ENCODE assay signal across 9 mouse cellular contexts in the genomic region with DNA sequence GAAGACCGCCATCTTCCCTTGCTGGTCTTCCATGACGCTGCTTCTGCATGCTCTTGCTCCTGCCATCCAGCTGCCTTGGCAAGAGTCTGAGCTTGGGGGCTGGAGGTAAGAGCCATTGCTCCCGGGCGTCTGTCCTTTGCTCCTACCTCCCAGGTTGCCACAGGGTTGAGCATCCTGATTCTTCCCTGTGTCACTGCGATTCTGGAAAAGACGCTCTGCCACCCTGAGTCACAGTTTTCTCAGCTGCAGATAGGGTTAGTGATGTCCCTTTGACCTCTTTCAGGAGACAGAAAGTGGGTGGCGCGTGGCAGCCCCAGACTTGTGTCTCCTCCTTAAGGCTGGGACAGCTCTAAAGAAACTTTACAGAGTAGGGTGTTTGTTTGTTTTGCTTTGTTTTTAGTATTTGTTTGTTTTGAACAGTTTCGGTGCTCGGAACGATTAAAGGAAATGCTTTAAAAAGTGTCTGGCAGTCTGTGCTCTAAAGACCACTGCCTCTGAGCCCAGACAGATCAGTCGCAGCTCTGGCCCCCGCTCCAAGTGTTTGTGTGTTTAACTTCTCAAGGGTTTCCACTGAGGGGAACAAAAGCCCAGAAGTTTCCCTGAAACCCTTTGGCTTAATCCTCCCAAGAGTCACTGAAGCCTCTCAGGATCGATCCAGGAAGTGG.
A peak's percentile ranks its signal among the peaks of the same experiment; 100 is the strongest.
DNase-seq lines count a peak whose midpoint lies in the region; ATAC-seq and TF ChIP-seq lines count a peak whose summit lies in the region.
"Had no signal": no experiment of that assay in that cellular context is flagged by ENCODE, and none has a peak within 500 bp of the region (broad histone marks: within the 10 kb centered on the region; RNA-seq: fewer than 3 reads in every experiment).

No protein-coding gene starts in this region.

- no peak for TF ChIP-seq CTCF in kidney, postnatal 0 days (IDR thresholded peaks at IDR 0.05; ENCODE audit: low read depth)
- peak; percentile 7; the same call in 1 of the 2 replicates for TF ChIP-seq CTCF in stomach, postnatal 0 days (IDR thresholded peaks at IDR 0.05; ENCODE audit: low read depth)

- peaks cover 52% of the 10 kb centered on the region for H3K4me1 ChIP-seq in heart, embryonic 13.5 days
- peaks cover 5% of the 10 kb centered on the region; the same call in 1 of the 2 replicates for H3K4me1 ChIP-seq in midbrain, embryonic 11.5 days (ENCODE audit: control insufficient read depth, insufficient read depth, low read length)
- H3K4me1 ChIP-seq in midbrain, embryonic 13.5 days (replicated peaks): peaks cover 13% of the 10 kb centered on the region
- H3K4me1 ChIP-seq in kidney, postnatal 0 days (replicated peaks; ENCODE audit: insufficient read depth, low read length): peaks cover 15% of the 10 kb centered on the region
- peaks cover 9% of the 10 kb centered on the region for H3K4me1 ChIP-seq in stomach, postnatal 0 days (replicated peaks; ENCODE audit: control insufficient read depth, insufficient read depth)

- H3K4me2 ChIP-seq in heart, embryonic 13.5 days: peak overlapping the region; percentile 27
- H3K4me2 ChIP-seq in midbrain, embryonic 11.5 days: no peak overlapping the region
- H3K4me2 ChIP-seq in midbrain, embryonic 13.5 days (replicated peaks): no peak overlapping the region
- peak overlapping the region; percentile 6; the same call in 1 of the 2 replicates for H3K4me2 ChIP-seq in kidney, postnatal 0 days (ENCODE audit: low read length)
- H3K4me2 ChIP-seq in stomach, postnatal 0 days (replicated peaks; ENCODE audit: low read depth): peak overlapping the region; percentile 6; the same call in 1 of the 2 replicates
- H3K4me2 ChIP-seq: limb, embryonic 12.5 days had no signal

- peak overlapping the region; percentile 37; the same call in 1 of the 2 replicates for H3K9ac ChIP-seq in heart, embryonic 13.5 days
- H3K9ac ChIP-seq in midbrain, embryonic 11.5 days (ENCODE audit: low read length): no peak overlapping the region
- no peak overlapping the region for H3K9ac ChIP-seq in midbrain, embryonic 13.5 days (replicated peaks)
- H3K9ac ChIP-seq in kidney, postnatal 0 days (ENCODE audit: low read depth, low read length): no peak overlapping the region
- 0 out of 2 replicates have a peak overlapping the region, but pooled peaks have one; percentile 19 for H3K9ac ChIP-seq in stomach, postnatal 0 days (ENCODE audit: low read length)
- H3K9ac ChIP-seq: limb, embryonic 12.5 days had no signal

- no peaks in the 10 kb centered on the region for H3K27me3 ChIP-seq in heart, embryonic 13.5 days (replicated peaks)
- peaks cover 3% of the 10 kb centered on the region for H3K27me3 ChIP-seq in midbrain, embryonic 11.5 days (ENCODE audit: control insufficient read depth, insufficient read depth, low read length)
- peaks cover 13% of the 10 kb centered on the region; the same call in 1 of the 2 replicates for H3K27me3 ChIP-seq in midbrain, embryonic 13.5 days
- no peaks in the 10 kb centered on the region for H3K27me3 ChIP-seq in kidney, postnatal 0 days (ENCODE audit: insufficient read depth, low read length)
- H3K27me3 ChIP-seq in stomach, postnatal 0 days (ENCODE audit: control insufficient read depth, insufficient read depth, low read length): no peaks in the 10 kb centered on the region
- H3K27me3 ChIP-seq: limb, embryonic 12.5 days had no signal

- 53% methylated on average over 14 of the region's 14 CpGs for WGBS in heart, embryonic 13.5 days
- 36% methylated on average over 14 of the region's 14 CpGs for WGBS in midbrain, embryonic 11.5 days
- 45% methylated on average over 14 of the region's 14 CpGs for WGBS in midbrain, embryonic 13.5 days
- 43% methylated on average over 14 of the region's 14 CpGs for WGBS in kidney, postnatal 0 days
- WGBS in stomach, postnatal 0 days: 37% methylated on average over 14 of the region's 14 CpGs

- peaks cover 3% of the 10 kb centered on the region; the same call in 1 of the 2 replicates for H3K9me3 ChIP-seq in heart, embryonic 13.5 days
- no peaks in the 10 kb centered on the region for H3K9me3 ChIP-seq in midbrain, embryonic 11.5 days (ENCODE audit: control insufficient read depth, low read length)
- no peaks in the 10 kb centered on the region; the same call in 1 of the 2 replicates for H3K9me3 ChIP-seq in midbrain, embryonic 13.5 days
- no peaks in the 10 kb centered on the region for H3K9me3 ChIP-seq in kidney, postnatal 0 days (replicated peaks; ENCODE audit: low read length)
- H3K9me3 ChIP-seq in stomach, postnatal 0 days (ENCODE audit: control insufficient read depth, low read length): no peaks in the 10 kb centered on the region

- no peak for TF ChIP-seq EP300 in stomach, postnatal 0 days (optimal IDR thresholded peaks at IDR 0.05)

- no peak for ATAC-seq in heart, embryonic 13.5 days (ENCODE audit: extremely low read depth, insufficient number of reproducible peaks, low FRiP score, low TSS enrichment)
- no peak for ATAC-seq in midbrain, embryonic 11.5 days (ENCODE audit: low FRiP score)
- no peak for ATAC-seq in midbrain, embryonic 13.5 days
- no peak for ATAC-seq in kidney, postnatal 0 days (replicated peaks; ENCODE audit: low FRiP score, low read depth)
- ATAC-seq in stomach, postnatal 0 days (ENCODE audit: low FRiP score, low TSS enrichment): 0 out of 2 replicates have a peak, but pooled peaks have one; percentile 31

- DNase-seq in heart, postnatal 4 days: no peak
- peak; percentile 87 for DNase-seq in midbrain, embryonic 11.5 days (ENCODE audit: low spot score, missing footprints)
- peak; percentile 57 for DNase-seq in kidney, postnatal 0 days (ENCODE audit: low spot score)
- DNase-seq in stomach, postnatal 0 days (ENCODE audit: low spot score): no peak
- DNase-seq in spleen, postnatal 14 days (ENCODE audit: low spot score in 2 of 2): no peak
- no peak for DNase-seq in adrenal gland, postnatal 25 days

- H3K36me3 ChIP-seq in heart, embryonic 13.5 days: no peaks in the 10 kb centered on the region
- no peaks in the 10 kb centered on the region for H3K36me3 ChIP-seq in midbrain, embryonic 11.5 days (ENCODE audit: control insufficient read depth, insufficient read depth, low read length)
- H3K36me3 ChIP-seq in midbrain, embryonic 13.5 days: no peaks in the 10 kb centered on the region
- no peaks in the 10 kb centered on the region for H3K36me3 ChIP-seq in kidney, postnatal 0 days (ENCODE audit: insufficient read depth, low read length)
- no peaks in the 10 kb centered on the region for H3K36me3 ChIP-seq in stomach, postnatal 0 days (ENCODE audit: control insufficient read depth, insufficient read depth, low read length)
- H3K36me3 ChIP-seq: limb, embryonic 12.5 days had no signal

- H3K4me3 ChIP-seq in heart, embryonic 13.5 days: no peak overlapping the region
- no peak overlapping the region for H3K4me3 ChIP-seq in midbrain, embryonic 11.5 days (ENCODE audit: low read depth, low read length)
- H3K4me3 ChIP-seq in midbrain, embryonic 13.5 days (replicated peaks): no peak overlapping the region
- H3K4me3 ChIP-seq in kidney, postnatal 0 days (replicated peaks; ENCODE audit: low read depth, low read length): no peak overlapping the region
- no peak overlapping the region for H3K4me3 ChIP-seq in stomach, postnatal 0 days (ENCODE audit: low read depth, low read length)
- H3K4me3 ChIP-seq: limb, embryonic 12.5 days had no signal

- H3K27ac ChIP-seq in heart, embryonic 13.5 days (replicated peaks): peak overlapping the region; percentile 26; the same call in 1 of the 2 replicates
- no peak overlapping the region for H3K27ac ChIP-seq in midbrain, embryonic 11.5 days (ENCODE audit: low read depth, low read length)
- H3K27ac ChIP-seq in midbrain, embryonic 13.5 days: no peak overlapping the region
- peak overlapping the region; percentile 74 for H3K27ac ChIP-seq in kidney, postnatal 0 days
- H3K27ac ChIP-seq in stomach, postnatal 0 days (replicated peaks): peak overlapping the region; percentile 78

Comparison
In these comparisons a context has a peak if more than half of its experiments do, and no peak if none do; other contexts are left out.
1. H3K27ac ChIP-seq: peak in heart, embryonic 13.5 days (single experiment), kidney, postnatal 0 days (single experiment) and stomach, postnatal 0 days (single experiment); none in midbrain, embryonic 11.5 days (single experiment) and midbrain, embryonic 13.5 days (single experiment).
2. H3K4me2 ChIP-seq: peak in heart, embryonic 13.5 days (single experiment), kidney, postnatal 0 days (single experiment) and stomach, postnatal 0 days (single experiment); none in midbrain, embryonic 11.5 days (single experiment) and midbrain, embryonic 13.5 days (single experiment).
3. H3K9ac ChIP-seq: peak in heart, embryonic 13.5 days (single experiment) and stomach, postnatal 0 days (single experiment); none in midbrain, embryonic 11.5 days (single experiment), midbrain, embryonic 13.5 days (single experiment) and kidney, postnatal 0 days (single experiment).
4. DNase-seq: peak in midbrain, embryonic 11.5 days (single experiment) and kidney, postnatal 0 days (single experiment); none in heart, postnatal 4 days (single experiment), stomach, postnatal 0 days (single experiment), spleen, postnatal 14 days (0 of 2) and adrenal gland, postnatal 25 days (single experiment).